ENCODE assay signal across 21 mouse cellular contexts in the genomic region with DNA sequence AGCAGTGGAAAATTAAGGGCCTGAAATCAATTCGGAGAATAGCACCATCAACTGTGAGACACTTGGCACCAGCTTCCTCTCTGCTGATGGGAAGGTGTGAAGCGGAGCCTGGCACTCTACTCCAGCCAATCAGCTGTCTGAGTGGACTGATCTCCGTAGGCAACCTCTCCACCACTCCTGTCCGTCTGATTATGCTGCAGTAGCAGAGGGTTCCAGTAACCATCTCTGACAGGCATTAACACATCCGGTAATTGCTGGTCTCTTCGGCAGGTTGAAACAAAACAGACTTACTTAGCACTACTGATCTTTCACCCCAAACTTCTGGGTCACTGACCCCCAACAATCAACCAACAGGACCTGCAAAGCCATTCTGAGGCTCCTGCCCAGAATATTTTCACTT.
"Had no signal": no experiment of that assay in that cellular context is flagged by ENCODE, and none has a peak within 500 bp of the region (broad histone marks: within the 10 kb centered on the region; RNA-seq: fewer than 3 reads in every experiment).

No protein-coding gene starts in this region.

- H3K4me3 ChIP-seq: layer of hippocampus, adult 2 months; left cerebral cortex, adult 2 months; limb, embryonic 12.5 days; limb, embryonic 15.5 days; midbrain, embryonic 12.5 days; neural tube, embryonic 12.5 days; neural tube, embryonic 15.5 days had no signal

- H3K4me1 ChIP-seq: neural tube, embryonic 12.5 days; neural tube, embryonic 15.5 days had no signal

- H3K27ac ChIP-seq: kidney, postnatal 0 days; layer of hippocampus, adult 2 months; left cerebral cortex, adult 2 months; limb, embryonic 12.5 days; limb, embryonic 15.5 days; liver, embryonic 14.5 days; macrophage; midbrain, embryonic 12.5 days; neural tube, embryonic 12.5 days; neural tube, embryonic 15.5 days had no signal

- H3K9me3 ChIP-seq: limb, embryonic 12.5 days; limb, embryonic 15.5 days; midbrain, embryonic 12.5 days; neural tube, embryonic 12.5 days; neural tube, embryonic 15.5 days had no signal

- H3K9ac ChIP-seq: limb, embryonic 12.5 days; limb, embryonic 15.5 days; liver, embryonic 14.5 days; liver, postnatal 0 days; lung, embryonic 14.5 days; midbrain, embryonic 12.5 days; neural tube, embryonic 12.5 days; neural tube, embryonic 15.5 days had no signal

- H3K36me3 ChIP-seq: limb, embryonic 12.5 days; limb, embryonic 15.5 days; midbrain, embryonic 12.5 days; neural tube, embryonic 12.5 days; neural tube, embryonic 15.5 days had no signal

- DNase-seq: kidney, postnatal 25 days; layer of hippocampus, adult 9-11 months; layer of hippocampus, postnatal 36 days; left cerebral cortex, postnatal 4 days; liver, postnatal 0 days; lung, embryonic 14.5 days; thymus, adult 18-20 months; thymus, postnatal 36 days had no signal

- H3K4me2 ChIP-seq: limb, embryonic 12.5 days; limb, embryonic 15.5 days; liver, embryonic 11.5 days; lung, embryonic 14.5 days; midbrain, embryonic 12.5 days; neural tube, embryonic 12.5 days; neural tube, embryonic 15.5 days had no signal

- H3K27me3 ChIP-seq: neural tube, embryonic 12.5 days; neural tube, embryonic 15.5 days had no signal

- ATAC-seq: liver, postnatal 0 days; lung, postnatal 0 days; midbrain, embryonic 16.5 days had no signal
